Mouse (Mus musculus): Measurements from ENCODE around the gene Olfr1176. TPM values are rescaled to one million over a fixed set of nuclear protein-coding genes. Genes with fewer than 3 reads are reported as not detected.

Gene Olfr1176
- polyA plus RNA-seq (2014; fragmentation: Nextera tagmentation; extraction: Ambion mirVana), result not detected in 2 replicates

DNA sequence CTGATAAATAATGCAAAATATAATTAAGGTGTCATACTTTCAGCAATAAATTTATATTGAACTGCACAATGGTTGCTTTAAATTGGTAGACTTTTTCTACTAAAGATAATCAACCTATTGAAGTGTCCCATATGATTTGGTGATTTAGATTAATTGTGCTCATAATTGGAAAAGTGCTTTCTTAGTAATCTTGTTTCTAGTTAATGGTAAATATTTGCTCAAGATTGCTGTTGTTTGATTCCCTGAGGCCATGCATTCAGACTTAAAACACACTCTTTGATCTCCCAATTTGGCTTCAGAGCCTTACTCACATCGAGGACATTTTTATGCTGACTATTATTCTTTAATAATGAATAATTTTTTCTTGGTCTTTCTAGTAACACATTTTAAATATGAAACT is at the start of gene Olfr1176:
Gene Olfr1176, plus strand, starts transcription at position 301 of the 400 bp plus-strand sequence.
- H3K27ac ChIP-seq (ENCODE audit: low read depth, low read length), result no peak within 1 kb of the TSS
- no peaks in the 10 kb centered on the region for H3K4me1 ChIP-seq (ENCODE audit: control insufficient read depth, insufficient read depth, low read length)
- no peak within 1 kb of the TSS for H3K4me3 ChIP-seq (ENCODE audit: low read depth, low read length)
- 83% methylated on average over 1 of the region's 1 CpGs for WGBS
- no peaks in the 10 kb centered on the region for H3K27me3 ChIP-seq (ENCODE audit: control insufficient read depth, insufficient read depth, low read length)
- H3K4me2 ChIP-seq (ENCODE audit: low read depth), result no peak within 1 kb of the TSS
- no peak within 1 kb of the TSS for H3K9ac ChIP-seq (ENCODE audit: low read length)
- DNase-seq (ENCODE audit: low spot score), result no peak
- H3K36me3 ChIP-seq (ENCODE audit: control insufficient read depth, insufficient read depth, low read length), result no peaks in the 10 kb centered on the region
- no peaks in the 10 kb centered on the region for H3K9me3 ChIP-seq (ENCODE audit: control insufficient read depth, low read length)
- no peak for ATAC-seq (ENCODE audit: insufficient read depth, low FRiP score, low TSS enrichment)

GRCm38 (mm10) chr2:88315035-88315434 is 21.5 kb upstream of the Olfr1176 start, which contains the start of gene Olfr1174-ps:
Gene Olfr1174-ps, minus strand, starts transcription at chr2:88315135.
- ATAC-seq (ENCODE audit: insufficient read depth, low FRiP score, low TSS enrichment) (no peak), DNase-seq (ENCODE audit: low spot score) (no peak)
- H3K9ac ChIP-seq (ENCODE audit: low read length), result no peak within 1 kb of the TSS
- 91% methylated on average over 4 of the region's 4 CpGs for WGBS
- H3K27ac ChIP-seq (ENCODE audit: low read depth, low read length), result no peak within 1 kb of the TSS
- H3K4me2 ChIP-seq (ENCODE audit: low read depth), result no peak within 1 kb of the TSS
- no peaks in the 10 kb centered on the region for H3K9me3 ChIP-seq (ENCODE audit: control insufficient read depth, low read length)
- H3K36me3 ChIP-seq (ENCODE audit: control insufficient read depth, insufficient read depth, low read length), result no peaks in the 10 kb centered on the region
- H3K4me3 ChIP-seq (ENCODE audit: low read depth, low read length), result no peak within 1 kb of the TSS
- no peaks in the 10 kb centered on the region for H3K4me1 ChIP-seq (ENCODE audit: control insufficient read depth, insufficient read depth, low read length)
- no peaks in the 10 kb centered on the region for H3K27me3 ChIP-seq (ENCODE audit: control insufficient read depth, insufficient read depth, low read length)

GRCm38 (mm10) chr2:88327115-88327514 is 9.4 kb upstream of the Olfr1176 start, which contains the start of gene Olfr1175-ps:
Gene Olfr1175-ps, minus strand, starts transcription at chr2:88327215.
- Histone ChIP-seq H3K27ac (ENCODE audit: low read depth, low read length) (no peak within 1 kb of the TSS), H3K4me1 (ENCODE audit: control insufficient read depth, insufficient read depth, low read length) (no peaks in the 10 kb centered on the region), H3K27me3 (ENCODE audit: control insufficient read depth, insufficient read depth, low read length) (no peaks in the 10 kb centered on the region), H3K36me3 (ENCODE audit: control insufficient read depth, insufficient read depth, low read length) (no peaks in the 10 kb centered on the region), H3K4me3 (ENCODE audit: low read depth, low read length) (no peak within 1 kb of the TSS), H3K4me2 (ENCODE audit: low read depth) (no peak within 1 kb of the TSS), H3K9ac (ENCODE audit: low read length) (no peak within 1 kb of the TSS), H3K9me3 (ENCODE audit: control insufficient read depth, low read length) (no peaks in the 10 kb centered on the region)
- DNase-seq (ENCODE audit: low spot score) (no peak), ATAC-seq (ENCODE audit: insufficient read depth, low FRiP score, low TSS enrichment) (no peak)
- 83% methylated on average over 2 of the region's 2 CpGs for WGBS

GRCm38 (mm10) chr2:88346392-88346791 is 9.9 kb downstream of the Olfr1176 start, which contains the start of gene Olfr1177-ps:
Gene Olfr1177-ps, minus strand, starts transcription at chr2:88346492.
- Histone ChIP-seq H3K27ac (ENCODE audit: low read depth, low read length) (no peak within 1 kb of the TSS), H3K27me3 (ENCODE audit: control insufficient read depth, insufficient read depth, low read length) (no peaks in the 10 kb centered on the region), H3K9ac (ENCODE audit: low read length) (no peak within 1 kb of the TSS), H3K4me3 (ENCODE audit: low read depth, low read length) (no peak within 1 kb of the TSS), H3K36me3 (ENCODE audit: control insufficient read depth, insufficient read depth, low read length) (no peaks in the 10 kb centered on the region), H3K9me3 (ENCODE audit: control insufficient read depth, low read length) (no peaks in the 10 kb centered on the region), H3K4me1 (ENCODE audit: control insufficient read depth, insufficient read depth, low read length) (no peaks in the 10 kb centered on the region), H3K4me2 (ENCODE audit: low read depth) (no peak within 1 kb of the TSS)
- WGBS, result 76% methylated on average over 1 of the region's 1 CpGs
- ATAC-seq (ENCODE audit: insufficient read depth, low FRiP score, low TSS enrichment), result no peak
- no peak for DNase-seq (ENCODE audit: low spot score)

DNA sequence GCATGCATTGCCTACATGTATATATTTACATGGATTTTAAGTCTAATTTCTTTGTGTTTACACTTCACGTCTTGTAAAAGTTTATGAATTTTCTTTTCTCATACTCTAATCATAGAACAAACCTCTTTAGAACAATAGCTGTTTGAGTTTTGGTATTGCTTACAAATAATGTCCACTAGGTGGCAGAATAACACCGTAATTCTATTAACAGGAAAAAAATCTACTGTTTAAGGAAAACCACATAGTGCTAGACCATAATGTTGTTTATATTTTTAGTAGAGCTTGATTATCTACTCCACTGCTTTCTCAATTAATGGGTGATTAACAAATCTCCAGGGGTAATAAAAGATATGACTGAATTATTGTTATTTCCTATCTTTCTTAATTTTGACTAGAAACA is 19.8 kb downstream of the Olfr1176 start:
- peak; percentile 39; the same call in 1 of the 2 replicates for ATAC-seq (ENCODE audit: insufficient read depth, low FRiP score, low TSS enrichment)
- DNase-seq (ENCODE audit: low spot score), result no peak
- 7% methylated on average over 2 of the region's 2 CpGs for WGBS
- Histone ChIP-seq H3K27ac (ENCODE audit: low read depth, low read length) (no peak overlapping the region), H3K4me1 (ENCODE audit: control insufficient read depth, insufficient read depth, low read length) (no peaks in the 10 kb centered on the region), H3K4me3 (ENCODE audit: low read depth, low read length) (no peak overlapping the region), H3K4me2 (ENCODE audit: low read depth) (no peak overlapping the region), H3K27me3 (ENCODE audit: control insufficient read depth, insufficient read depth, low read length) (no peaks in the 10 kb centered on the region), H3K9ac (ENCODE audit: low read length) (no peak overlapping the region), H3K36me3 (ENCODE audit: control insufficient read depth, insufficient read depth, low read length) (no peaks in the 10 kb centered on the region), H3K9me3 (ENCODE audit: control insufficient read depth, low read length) (no peaks in the 10 kb centered on the region)

GRCm38 (mm10) chr2:88386762-88387161 is 50.2 kb downstream of the Olfr1176 start, which contains the start of gene Olfr1178:
Gene Olfr1178, plus strand, starts transcription at chr2:88387062.
- Histone ChIP-seq H3K27ac (ENCODE audit: low read depth, low read length) (no peak within 1 kb of the TSS), H3K4me3 (ENCODE audit: low read depth, low read length) (no peak within 1 kb of the TSS), H3K9me3 (ENCODE audit: control insufficient read depth, low read length) (no peaks in the 10 kb centered on the region), H3K4me1 (ENCODE audit: control insufficient read depth, insufficient read depth, low read length) (no peaks in the 10 kb centered on the region), H3K9ac (ENCODE audit: low read length) (no peak within 1 kb of the TSS), H3K27me3 (ENCODE audit: control insufficient read depth, insufficient read depth, low read length) (no peaks in the 10 kb centered on the region), H3K36me3 (ENCODE audit: control insufficient read depth, insufficient read depth, low read length) (no peaks in the 10 kb centered on the region), H3K4me2 (ENCODE audit: low read depth) (no peak within 1 kb of the TSS)
- 88% methylated on average over 1 of the region's 1 CpGs for WGBS
- DNase-seq (ENCODE audit: low spot score) (no peak), ATAC-seq (ENCODE audit: insufficient read depth, low FRiP score, low TSS enrichment) (no peak)

Other genes starting within 250 kb of the Olfr1176 start
- gene Olfr1164, start 242.8 kb upstream of the Olfr1176 start, polyA plus RNA-seq (2014; fragmentation: Nextera tagmentation; extraction: Ambion mirVana), result not detected in 2 replicates
- gene Olfr1166, start 208.4 kb upstream of the Olfr1176 start, polyA plus RNA-seq (2014; fragmentation: Nextera tagmentation; extraction: Ambion mirVana), result not detected in 2 replicates
- gene Olfr1167, start 181.5 kb upstream of the Olfr1176 start, polyA plus RNA-seq (2014; fragmentation: Nextera tagmentation; extraction: Ambion mirVana), result not detected in 2 replicates
- gene Olfr1168, start 154.8 kb upstream of the Olfr1176 start, polyA plus RNA-seq (2014; fragmentation: Nextera tagmentation; extraction: Ambion mirVana), result not detected in 2 replicates
- gene Olfr1170, start 108.4 kb upstream of the Olfr1176 start, polyA plus RNA-seq (2014; fragmentation: Nextera tagmentation; extraction: Ambion mirVana), result not detected in 2 replicates
- gene Olfr1173, start 56.8 kb upstream of the Olfr1176 start, polyA plus RNA-seq (2014; fragmentation: Nextera tagmentation; extraction: Ambion mirVana), result not detected in 2 replicates
- gene Olfr1174-ps, start 21.6 kb upstream of the Olfr1176 start, polyA plus RNA-seq (2014; fragmentation: Nextera tagmentation; extraction: Ambion mirVana), result not detected in 2 replicates
- gene Olfr1175-ps, start 9.5 kb upstream of the Olfr1176 start, polyA plus RNA-seq (2014; fragmentation: Nextera tagmentation; extraction: Ambion mirVana), result not detected in 2 replicates
- not detected in 2 replicates for gene Olfr1177-ps, start 9.8 kb downstream of the Olfr1176 start, polyA plus RNA-seq (2014; fragmentation: Nextera tagmentation; extraction: Ambion mirVana)
- gene Olfr1178, start 50.3 kb downstream of the Olfr1176 start, polyA plus RNA-seq (2014; fragmentation: Nextera tagmentation; extraction: Ambion mirVana), result not detected in 2 replicates
- not detected in 2 replicates for gene Olfr1179, start 69.7 kb downstream of the Olfr1176 start, polyA plus RNA-seq (2014; fragmentation: Nextera tagmentation; extraction: Ambion mirVana)
- not detected in 2 replicates for gene Olfr1180, start 82.4 kb downstream of the Olfr1176 start, polyA plus RNA-seq (2014; fragmentation: Nextera tagmentation; extraction: Ambion mirVana)
- not detected in 2 replicates for gene Olfr1181, start 89.5 kb downstream of the Olfr1176 start, polyA plus RNA-seq (2014; fragmentation: Nextera tagmentation; extraction: Ambion mirVana)
- not detected in 2 replicates for gene Gm13757, start 112.4 kb downstream of the Olfr1176 start, polyA plus RNA-seq (2014; fragmentation: Nextera tagmentation; extraction: Ambion mirVana)
- not detected in 2 replicates for gene Olfr1183, start 118.1 kb downstream of the Olfr1176 start, polyA plus RNA-seq (2014; fragmentation: Nextera tagmentation; extraction: Ambion mirVana)
- not detected in 2 replicates for gene Olfr1184, start 146.9 kb downstream of the Olfr1176 start, polyA plus RNA-seq (2014; fragmentation: Nextera tagmentation; extraction: Ambion mirVana)
- gene Olfr1185-ps1, start 156.6 kb downstream of the Olfr1176 start, polyA plus RNA-seq (2014; fragmentation: Nextera tagmentation; extraction: Ambion mirVana), result not detected in 2 replicates
- gene Olfr1186, start 181.8 kb downstream of the Olfr1176 start, polyA plus RNA-seq (2014; fragmentation: Nextera tagmentation; extraction: Ambion mirVana), result not detected in 2 replicates
- gene Olfr1188, start 220.2 kb downstream of the Olfr1176 start, polyA plus RNA-seq (2014; fragmentation: Nextera tagmentation; extraction: Ambion mirVana), result not detected in 2 replicates
- gene Olfr1189, start 249.7 kb downstream of the Olfr1176 start, polyA plus RNA-seq (2014; fragmentation: Nextera tagmentation; extraction: Ambion mirVana), result not detected in 2 replicates

Measured in neural tube, embryonic 11.5 days (tissue).